Mouse (Mus musculus) lung, postnatal 0 days (tissue): ENCODE data around the gene St6gal1.

Experiments
- CTCF ChIP-seq: IDR thresholded peaks from 2 replicates; pipeline ENCODE4 v1.5.1; 2016; ENCODE audit warnings: antibody characterized with exemption, mild to moderate bottlenecking
- EP300 ChIP-seq: IDR thresholded peaks from 2 replicates; pipeline ENCODE4 v1.6.1; 2016; ENCODE audit warnings: antibody characterized with exemption, mild to moderate bottlenecking, control low read depth

GRCm38 (mm10) chr16:23290171-23290570 is 65.6 kb downstream of the St6gal1 start:
- TF ChIP-seq CTCF (no peak), EP300 (no peak)
